Mouse (Mus musculus) liver, embryonic 16.5 days (tissue): Measurements from ENCODE around the gene Xdh. TPM values are rescaled to one million over a fixed set of nuclear protein-coding genes. Genes with fewer than 3 reads are reported as not detected.

Experiments used
- ATAC-seq: fragments of 200-750 bp; cut with Nextera tagmentation; 2 replicates; pipeline ENCODE4 v1.8.0; 2017; ENCODE audit warnings: low read depth, mild to moderate bottlenecking, moderate number of reproducible peaks, moderate library complexity
- H3K27ac ChIP-seq: fragments of 300-500 bp; sonication (generic); 2 replicates; pipeline ENCODE4 v1.5.1; 2014; ENCODE audit warnings: mild to moderate bottlenecking, low read length
- H3K27me3 ChIP-seq: fragments of 300-500 bp; sonication (generic); 2 replicates; pipeline ENCODE4 v1.6.1; 2014; ENCODE audit warnings: low read depth, low read length, mixed read lengths; ENCODE audit not compliant: control insufficient read depth, insufficient read depth
- H3K36me3 ChIP-seq: fragments of 300-500 bp; sonication (generic); 2 replicates; pipeline ENCODE4 v1.6.1; 2014; ENCODE audit warnings: mild to moderate bottlenecking; ENCODE audit not compliant: control insufficient read depth, insufficient read depth
- H3K4me1 ChIP-seq: fragments of 300-500 bp; sonication (generic); 2 replicates; pipeline ENCODE4 v1.6.1; 2014; ENCODE audit warnings: low read depth, low read length, mixed read lengths; ENCODE audit not compliant: control insufficient read depth
- H3K4me2 ChIP-seq: fragments of 300-500 bp; sonication (generic); 2 replicates; pipeline ENCODE4 v1.6.1; 2014; ENCODE audit warnings: low read depth, low read length, mixed read lengths
- H3K4me3 ChIP-seq: fragments of 300-500 bp; sonication (generic); 2 replicates; pipeline ENCODE4 v1.5.1; 2014; ENCODE audit warnings: low read depth, mild to moderate bottlenecking, low read length
- H3K9ac ChIP-seq: fragments of 300-500 bp; sonication (generic); 2 replicates; pipeline ENCODE4 v1.6.1; 2014; ENCODE audit warnings: low read depth, low read length
- H3K9me3 ChIP-seq: fragments of 300-500 bp; sonication (generic); replicated peaks from 2 replicates; pipeline ENCODE4 v1.6.1; 2016; ENCODE audit warnings: low read length; ENCODE audit not compliant: control insufficient read depth
- WGBS: fragments of 180-500 bp; shearing (Covaris S2); extraction: QIAGEN DNeasy Blood & Tissue Kit; methylation state at CpG from one replicate; pipeline ENCODE4 v1.1.7; 2014; ENCODE audit not compliant: insufficient replicate concordance; 5-methylcytosine and 5-hydroxymethylcytosine counted together
- polyA plus RNA-seq: library from polyadenylated mRNA; unstranded; fragments of >200 nt; fragmentation: Nextera tagmentation; extraction: Ambion mirVana; gene quantifications from 2 replicates; pipeline ENCODE4 v1.2.1, GENCODE M21; 2015

Gene Xdh
- polyA plus RNA-seq, 1 experiment from 2014 or later, result 5.6 TPM

- no peak overlapping the region for H3K27ac ChIP-seq
Measured at GRCm38 (mm10) chr17:73881295-73881694, 68.7 kb downstream of the Xdh start.

DNA sequence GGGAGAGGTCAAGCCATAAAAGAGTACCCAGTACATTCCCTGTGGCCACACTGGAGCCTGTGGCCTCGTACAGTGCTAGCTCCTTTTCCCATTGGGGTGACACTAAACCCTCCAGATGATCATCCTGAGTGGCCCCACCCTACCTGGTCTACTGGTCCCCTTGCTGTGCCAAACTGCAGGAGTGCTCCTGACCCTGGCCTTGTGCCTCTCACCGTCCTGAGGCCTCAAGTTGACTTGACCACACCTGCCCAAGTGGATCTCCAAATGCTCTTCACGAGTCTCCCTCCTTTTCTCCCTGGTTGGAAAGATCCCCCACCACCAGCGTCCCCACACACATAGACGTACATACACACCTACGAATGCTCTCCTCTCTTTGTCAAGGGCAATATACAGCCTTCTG is 69.7 kb downstream of the Xdh start:
- no peak overlapping the region for H3K9ac ChIP-seq
- no peak overlapping the region for H3K4me2 ChIP-seq
- no peak overlapping the region for H3K27ac ChIP-seq
- no peak overlapping the region for H3K4me3 ChIP-seq
- H3K9me3 ChIP-seq, result no peaks in the 10 kb centered on the region
- no peak for ATAC-seq
- H3K36me3 ChIP-seq, result no peaks in the 10 kb centered on the region
- WGBS, result 55% methylated on average over 6 of the region's 6 CpGs
- no peaks in the 10 kb centered on the region for H3K4me1 ChIP-seq
- H3K27me3 ChIP-seq, result no peaks in the 10 kb centered on the region

More at GRCm38 (mm10) chr17:73881295-73881694, 68.7 kb downstream of the Xdh start:
- Histone ChIP-seq H3K9ac (no peak overlapping the region), H3K27me3 (no peaks in the 10 kb centered on the region), H3K9me3 (no peaks in the 10 kb centered on the region), H3K36me3 (no peaks in the 10 kb centered on the region), H3K4me2 (no peak overlapping the region), H3K4me3 (no peak overlapping the region), H3K4me1 (no peaks in the 10 kb centered on the region)
- ATAC-seq, result peak; percentile 43; the same call in 1 of the 2 replicates
- WGBS, result 16% methylated on average over 6 of the region's 6 CpGs

GRCm38 (mm10) chr17:73879262-73879916 is 70.6 kb downstream of the Xdh start:
- H3K27me3 ChIP-seq, result no peaks in the 10 kb centered on the region
- no peak overlapping the region for H3K4me2 ChIP-seq
- no peak overlapping the region for H3K4me3 ChIP-seq
- no peaks in the 10 kb centered on the region for H3K9me3 ChIP-seq
- ATAC-seq, result no peak
- H3K9ac ChIP-seq, result no peak overlapping the region
- 73% methylated on average over 10 of the region's 10 CpGs for WGBS
- no peak overlapping the region for H3K27ac ChIP-seq
- no peaks in the 10 kb centered on the region for H3K36me3 ChIP-seq
- H3K4me1 ChIP-seq, result no peaks in the 10 kb centered on the region

DNA sequence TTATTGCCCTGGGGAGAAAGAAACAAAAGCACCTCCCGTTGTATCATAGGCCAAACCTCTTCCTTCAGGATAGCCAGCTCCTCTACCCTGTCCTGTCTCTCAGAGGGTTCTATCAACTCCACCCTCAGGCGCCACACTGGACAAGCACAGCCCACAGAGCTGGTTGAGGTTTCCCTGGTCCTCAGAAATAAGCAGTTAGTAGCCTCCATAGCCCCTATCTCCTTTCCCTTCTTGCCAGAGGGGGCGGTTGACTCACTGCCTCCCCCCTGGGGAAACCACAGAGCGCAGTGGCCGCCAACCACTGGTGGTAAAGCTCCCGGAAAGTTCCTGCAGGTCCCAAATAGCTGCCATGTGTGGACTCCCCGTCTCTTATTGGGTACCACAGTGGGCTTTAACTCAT is 74.3 kb downstream of the Xdh start:
- H3K4me2 ChIP-seq, result no peak overlapping the region
- WGBS, result 35% methylated on average over 7 of the region's 7 CpGs
- no peak overlapping the region for H3K4me3 ChIP-seq
- no peaks in the 10 kb centered on the region for H3K36me3 ChIP-seq
- H3K4me1 ChIP-seq, result no peaks in the 10 kb centered on the region
- no peak overlapping the region for H3K27ac ChIP-seq
- no peaks in the 10 kb centered on the region; the same call in 1 of the 2 replicates for H3K9me3 ChIP-seq
- ATAC-seq, result no peak
- no peaks in the 10 kb centered on the region for H3K27me3 ChIP-seq
- no peak overlapping the region for H3K9ac ChIP-seq

GRCm38 (mm10) chr17:73875268-73875667 is 74.7 kb downstream of the Xdh start:
- Histone ChIP-seq H3K27me3 (no peaks in the 10 kb centered on the region), H3K4me3 (no peak overlapping the region), H3K9ac (no peak overlapping the region)

GRCm38 (mm10) chr17:73870956-73871605 is 78.9 kb downstream of the Xdh start:
- ATAC-seq, result no peak
- H3K9ac ChIP-seq, result no peak overlapping the region
- no peaks in the 10 kb centered on the region for H3K36me3 ChIP-seq
- H3K9me3 ChIP-seq, result no peaks in the 10 kb centered on the region; the same call in 1 of the 2 replicates
- no peaks in the 10 kb centered on the region for H3K4me1 ChIP-seq
- H3K4me2 ChIP-seq, result no peak overlapping the region
- H3K27ac ChIP-seq, result no peak overlapping the region
- WGBS, result 58% methylated on average over 14 of the region's 14 CpGs
- no peak overlapping the region for H3K4me3 ChIP-seq
- no peaks in the 10 kb centered on the region for H3K27me3 ChIP-seq

More at GRCm38 (mm10) chr17:73875268-73875667, 74.7 kb downstream of the Xdh start:
- ATAC-seq, result no peak
- no peak overlapping the region for H3K4me2 ChIP-seq
- H3K9me3 ChIP-seq, result no peaks in the 10 kb centered on the region; the same call in 1 of the 2 replicates
- H3K27ac ChIP-seq, result no peak overlapping the region
- 46% methylated on average over 4 of the region's 4 CpGs for WGBS
- no peaks in the 10 kb centered on the region for H3K36me3 ChIP-seq
- no peaks in the 10 kb centered on the region for H3K4me1 ChIP-seq

- no peaks in the 10 kb centered on the region; the same call in 1 of the 2 replicates for H3K9me3 ChIP-seq
Measured at GRCm38 (mm10) chr17:73869008-73869685, 80.8 kb downstream of the Xdh start.

GRCm38 (mm10) chr17:73853717-73854116 is 96.3 kb downstream of the Xdh start:
- no peak for ATAC-seq
- Histone ChIP-seq H3K4me3 (no peak overlapping the region), H3K4me1 (no peaks in the 10 kb centered on the region), H3K36me3 (no peaks in the 10 kb centered on the region), H3K9ac (no peak overlapping the region), H3K27ac (no peak overlapping the region), H3K4me2 (no peak overlapping the region), H3K27me3 (no peaks in the 10 kb centered on the region), H3K9me3 (no peaks in the 10 kb centered on the region; the same call in 1 of the 2 replicates)
- 47% methylated on average over 4 of the region's 4 CpGs for WGBS

More at GRCm38 (mm10) chr17:73869008-73869685, 80.8 kb downstream of the Xdh start:
- H3K4me3 ChIP-seq, result no peak overlapping the region
- H3K4me1 ChIP-seq, result no peaks in the 10 kb centered on the region
- H3K4me2 ChIP-seq, result no peak overlapping the region
- ATAC-seq, result no peak
- 50% methylated on average over 9 of the region's 9 CpGs for WGBS
- H3K36me3 ChIP-seq, result no peaks in the 10 kb centered on the region
- H3K9ac ChIP-seq, result no peak overlapping the region
- H3K27me3 ChIP-seq, result no peaks in the 10 kb centered on the region
- no peak overlapping the region for H3K27ac ChIP-seq

DNA sequence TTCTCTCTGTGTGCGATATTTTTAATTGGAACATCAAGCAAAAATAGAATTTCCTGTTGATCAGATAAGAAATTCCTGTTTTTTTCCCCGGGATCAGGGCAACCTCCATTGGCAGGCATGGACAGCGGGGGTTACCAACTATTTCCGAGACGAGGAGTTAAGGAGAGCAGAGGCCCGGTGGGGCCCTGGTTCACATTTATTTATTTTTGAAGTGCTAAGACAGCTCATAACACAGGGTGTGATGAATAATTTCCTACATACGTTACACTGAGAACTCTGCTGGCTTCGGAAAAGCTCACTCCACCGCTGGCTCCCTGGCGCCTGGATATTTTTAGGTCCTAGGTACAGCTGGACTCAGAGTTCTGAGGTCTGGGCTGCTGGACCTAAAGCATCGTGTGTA is 97.0 kb downstream of the Xdh start:
- no peak overlapping the region for H3K4me2 ChIP-seq

More for the DNA sequence above, 97.0 kb downstream of the Xdh start:
- H3K9ac ChIP-seq, result no peak overlapping the region
- no peak overlapping the region for H3K4me3 ChIP-seq
- no peaks in the 10 kb centered on the region for H3K27me3 ChIP-seq
- H3K27ac ChIP-seq, result no peak overlapping the region
- no peaks in the 10 kb centered on the region for H3K4me1 ChIP-seq
- WGBS, result 70% methylated on average over 11 of the region's 11 CpGs
- H3K36me3 ChIP-seq, result no peaks in the 10 kb centered on the region
- ATAC-seq, result 0 out of 2 replicates have a peak, but pooled peaks have one; percentile 7
- H3K9me3 ChIP-seq, result no peaks in the 10 kb centered on the region; the same call in 1 of the 2 replicates
